Mouse (Mus musculus) lung, postnatal 0 days (tissue): ENCODE data around the gene Rnase13. TPM values are rescaled to one million over a fixed set of nuclear protein-coding genes. Genes with fewer than 3 reads are reported as not detected.

Source experiments
- ATAC-seq: fragments of 200-750 bp; cut with Nextera tagmentation; 2 replicates; pipeline ENCODE4 v1.8.0; 2017; ENCODE audit warnings: moderate library complexity
- DNase-seq: peaks from one replicate; pipeline ENCODE4 v3.0.0-alpha.2; 2016; ENCODE audit warnings: low spot score
- H3K27ac ChIP-seq: fragments of 300-500 bp; sonication (generic); 2 replicates; pipeline ENCODE4 v1.5.1; 2014; ENCODE audit warnings: antibody characterized with exemption, mild to moderate bottlenecking, low read length, mixed read lengths
- H3K27me3 ChIP-seq: fragments of 300-500 bp; sonication (generic); replicated peaks from 2 replicates; pipeline ENCODE4 v1.6.1; 2014; ENCODE audit warnings: low read length, mixed read lengths; ENCODE audit not compliant: insufficient read depth
- H3K36me3 ChIP-seq: fragments of 300-500 bp; sonication (generic); 2 replicates; pipeline ENCODE4 v1.6.1; 2014; ENCODE audit warnings: low read length, mixed read lengths; ENCODE audit not compliant: insufficient read depth
- H3K4me1 ChIP-seq: fragments of 300-500 bp; sonication (generic); 2 replicates; pipeline ENCODE4 v1.6.1; 2014; ENCODE audit warnings: antibody characterized with exemption, low read depth, low read length, mixed read lengths; ENCODE audit not compliant: insufficient read depth
- H3K4me2 ChIP-seq: fragments of 300-500 bp; sonication (generic); replicated peaks from 2 replicates; pipeline ENCODE4 v1.6.1; 2014; ENCODE audit warnings: low read depth, mild to moderate bottlenecking, low read length, moderate library complexity, mixed read lengths
- H3K4me3 ChIP-seq: fragments of 300-500 bp; sonication (generic); 2 replicates; pipeline ENCODE4 v1.5.1; 2014; ENCODE audit warnings: low read depth, low read length
- H3K9ac ChIP-seq: fragments of 300-500 bp; sonication (generic); replicated peaks from 2 replicates; pipeline ENCODE4 v1.6.1; 2014; ENCODE audit warnings: low read depth, mild to moderate bottlenecking
- H3K9me3 ChIP-seq: fragments of 300-500 bp; sonication (generic); 2 replicates; pipeline ENCODE4 v1.6.1; 2016; ENCODE audit warnings: low read length, mixed read lengths
- CTCF ChIP-seq: IDR thresholded peaks from 2 replicates; pipeline ENCODE4 v1.5.1; 2016; ENCODE audit warnings: antibody characterized with exemption, mild to moderate bottlenecking
- EP300 ChIP-seq: IDR thresholded peaks from 2 replicates; pipeline ENCODE4 v1.6.1; 2016; ENCODE audit warnings: antibody characterized with exemption, mild to moderate bottlenecking, control low read depth
- WGBS: fragments of 180-500 bp; shearing (Covaris S2); extraction: QIAGEN DNeasy Blood & Tissue Kit; methylation state at CpG from one replicate; pipeline ENCODE4 v1.1.7; 2014; 5-methylcytosine and 5-hydroxymethylcytosine counted together
- polyA plus RNA-seq: library from polyadenylated mRNA; unstranded; fragments of >200 nt; fragmentation: Nextera tagmentation; extraction: Ambion mirVana; gene quantifications from 2 replicates; pipeline ENCODE4 v1.2.1, GENCODE M21; 2015

The Rnase13 gene
- polyA plus RNA-seq, 1 experiment from 2014 or later: not detected

DNA sequence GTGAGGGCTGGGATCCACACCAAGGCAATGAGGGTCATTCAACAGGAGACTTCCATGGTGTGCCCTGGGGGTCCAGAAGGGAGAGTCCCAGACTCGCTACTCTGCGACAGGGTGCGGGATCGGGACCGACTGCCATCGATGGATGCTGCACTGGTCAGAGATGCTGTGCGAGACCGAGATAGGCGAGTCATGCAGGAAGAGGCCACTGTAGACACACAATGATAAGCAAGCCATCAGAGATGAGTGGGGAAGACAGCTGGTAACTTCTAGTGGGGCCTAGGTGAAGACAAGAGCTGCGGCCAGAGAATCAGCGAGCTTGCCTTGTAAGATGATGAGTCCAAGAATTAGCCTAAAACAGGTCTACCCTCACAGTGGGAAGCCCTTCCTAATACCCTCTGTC lies 16.5 kb downstream of the Rnase13 start:
- H3K36me3 ChIP-seq: no peaks in the 10 kb centered on the region
- no peaks in the 10 kb centered on the region for H3K4me1 ChIP-seq
- no peaks in the 10 kb centered on the region for H3K27me3 ChIP-seq
- DNase-seq: no peak
- WGBS: 89% methylated on average over 11 of the region's 11 CpGs
- no peak for ATAC-seq
- TF ChIP-seq EP300: no peak
- TF ChIP-seq CTCF: no peak
- H3K4me3 ChIP-seq: no peak overlapping the region
- no peaks in the 10 kb centered on the region for H3K9me3 ChIP-seq
- H3K4me2 ChIP-seq: no peak overlapping the region
- H3K9ac ChIP-seq: no peak overlapping the region
- no peak overlapping the region for H3K27ac ChIP-seq

GRCm38 (mm10) chr14:51904706-51905105 lies 17.9 kb downstream of the Rnase13 start:
- WGBS: 55% methylated on average over 7 of the region's 7 CpGs
- no peak overlapping the region for H3K4me2 ChIP-seq
- ATAC-seq: peak; percentile 18; the same call in 1 of the 2 replicates
- peak; percentile 74 for DNase-seq
- no peaks in the 10 kb centered on the region for H3K9me3 ChIP-seq
- no peak overlapping the region for H3K27ac ChIP-seq
- H3K27me3 ChIP-seq: no peaks in the 10 kb centered on the region
- TF ChIP-seq CTCF (peak; percentile 67), EP300 (no peak)
- no peaks in the 10 kb centered on the region for H3K4me1 ChIP-seq
- H3K4me3 ChIP-seq: no peak overlapping the region
- no peaks in the 10 kb centered on the region for H3K36me3 ChIP-seq
- no peak overlapping the region for H3K9ac ChIP-seq

GRCm38 (mm10) chr14:51903782-51904181 lies 18.8 kb downstream of the Rnase13 start:
- DNase-seq (no peak), ATAC-seq (no peak)
- H3K9me3 ChIP-seq: no peaks in the 10 kb centered on the region
- H3K36me3 ChIP-seq: no peaks in the 10 kb centered on the region
- no peaks in the 10 kb centered on the region for H3K27me3 ChIP-seq
- H3K27ac ChIP-seq: no peak overlapping the region
- no peak overlapping the region for H3K4me2 ChIP-seq
- TF ChIP-seq CTCF (no peak), EP300 (no peak)
- WGBS: 64% methylated on average over 9 of the region's 9 CpGs
- H3K9ac ChIP-seq: no peak overlapping the region
- no peaks in the 10 kb centered on the region for H3K4me1 ChIP-seq
- no peak overlapping the region for H3K4me3 ChIP-seq

GRCm38 (mm10) chr14:51902806-51903710 lies 19.5 kb downstream of the Rnase13 start:
- 41% methylated on average over 9 of the region's 9 CpGs for WGBS

GRCm38 (mm10) chr14:51899351-51899750 lies 23.2 kb downstream of the Rnase13 start:
- ATAC-seq: no peak
- 88% methylated on average over 1 of the region's 1 CpGs for WGBS
- H3K27me3 ChIP-seq: no peaks in the 10 kb centered on the region
- no peaks in the 10 kb centered on the region for H3K4me1 ChIP-seq
- H3K4me3 ChIP-seq: no peak overlapping the region
- no peaks in the 10 kb centered on the region for H3K36me3 ChIP-seq
- TF ChIP-seq CTCF (no peak), EP300 (no peak)
- no peak overlapping the region for H3K27ac ChIP-seq
- H3K9me3 ChIP-seq: no peaks in the 10 kb centered on the region
- no peak overlapping the region for H3K4me2 ChIP-seq
- no peak overlapping the region for H3K9ac ChIP-seq
- no peak for DNase-seq

More at GRCm38 (mm10) chr14:51902806-51903710, 19.5 kb downstream of the Rnase13 start:
- peak; percentile 79 for DNase-seq
- Histone ChIP-seq H3K4me1 (no peaks in the 10 kb centered on the region), H3K9ac (no peak overlapping the region), H3K9me3 (no peaks in the 10 kb centered on the region), H3K27me3 (no peaks in the 10 kb centered on the region), H3K4me2 (no peak overlapping the region), H3K36me3 (no peaks in the 10 kb centered on the region), H3K4me3 (no peak overlapping the region), H3K27ac (no peak overlapping the region)
- peak; percentile 74 for ATAC-seq
- TF ChIP-seq CTCF (peak; percentile 97), EP300 (no peak; the same call in 1 of the 2 replicates)

DNA sequence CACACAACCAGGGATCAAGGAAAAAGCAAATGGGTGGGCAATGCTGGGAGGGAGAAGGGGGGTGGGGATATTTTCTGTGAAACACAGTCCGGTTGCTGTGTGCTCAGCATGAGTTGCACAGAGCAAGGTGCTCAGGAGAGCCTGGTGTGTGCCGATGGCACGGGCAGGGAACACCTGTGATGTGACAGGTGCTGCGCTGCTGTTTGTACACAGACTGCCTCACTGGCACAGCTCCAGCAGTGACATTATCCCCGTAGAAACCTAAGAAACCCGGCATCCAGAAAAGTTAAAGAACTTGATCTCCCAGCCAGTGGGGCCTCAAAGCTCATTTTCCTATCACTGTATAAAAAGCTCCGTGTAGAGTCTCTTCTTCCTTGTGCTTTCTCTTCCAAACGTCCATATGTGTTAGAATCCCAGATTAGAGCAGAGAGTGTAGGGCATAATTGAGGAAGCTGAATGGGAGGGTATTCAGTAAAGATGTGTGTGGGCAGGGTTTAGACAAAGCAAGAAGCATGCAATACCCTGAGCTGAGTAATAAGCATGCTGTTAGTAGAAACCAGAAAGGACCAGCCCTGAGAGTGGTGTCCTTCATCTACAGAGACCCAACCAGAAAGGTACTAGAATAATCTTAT lies 25.9 kb downstream of the Rnase13 start:
- Histone ChIP-seq H3K36me3 (peaks cover 3% of the 10 kb centered on the region; the same call in 1 of the 2 replicates), H3K4me3 (no peak overlapping the region), H3K27me3 (no peaks in the 10 kb centered on the region), H3K27ac (no peak overlapping the region), H3K4me2 (no peak overlapping the region), H3K9me3 (no peaks in the 10 kb centered on the region), H3K9ac (no peak overlapping the region), H3K4me1 (no peaks in the 10 kb centered on the region)
- no peak for TF ChIP-seq EP300
- TF ChIP-seq CTCF: no peak
- DNase-seq (no peak), ATAC-seq (no peak)
- 59% methylated on average over 8 of the region's 8 CpGs for WGBS
